Mouse (Mus musculus) bone marrow, adult 2 months (tissue): Measurements from ENCODE around the gene Tmem205.

Source experiments
- CTCF ChIP-seq: fragments of 200-500 bp; IDR thresholded peaks from 2 replicates; pipeline ENCODE4 v1.5.1; 2011; ENCODE audit warnings: low read length, control low read depth; ENCODE audit not compliant: control insufficient read depth, insufficient read depth
- POLR2A ChIP-seq: fragments of 200-500 bp; IDR thresholded peaks from 2 replicates; pipeline ENCODE4 v1.6.1; 2011; ENCODE audit warnings: low read depth, mild to moderate bottlenecking, control low read depth, low read length, borderline replicate concordance; ENCODE audit not compliant: control insufficient read depth

GRCm38 (mm10) chr9:21938234-21938855 lies 11.0 kb upstream of the Tmem205 start:
- TF ChIP-seq POLR2A (no peak), CTCF (no peak)
